Mouse (Mus musculus) erythroblast, embryonic 14.5 days (primary cell): ENCODE results near the gene Gng2. TPM values are rescaled to one million over a fixed set of nuclear protein-coding genes. Genes with fewer than 3 reads are reported as not detected.

Experiments
- H3K27me3 ChIP-seq: 2 replicates; pipeline ENCODE4 v1.6.1; 2012; ENCODE audit warnings: inconsistent platforms; ENCODE audit not compliant: control insufficient read depth
- H3K36me3 ChIP-seq: 2 replicates; pipeline ENCODE4 v1.6.1; 2012; ENCODE audit warnings: mild to moderate bottlenecking, inconsistent platforms; ENCODE audit not compliant: control insufficient read depth
- H3K4me1 ChIP-seq: 2 replicates; pipeline ENCODE4 v1.6.1; 2012; ENCODE audit warnings: inconsistent platforms; ENCODE audit not compliant: control insufficient read depth
- H3K4me3 ChIP-seq: replicated peaks from 2 replicates; pipeline ENCODE3; 2012; ENCODE audit warnings: moderate library complexity, mild to moderate bottlenecking, inconsistent platforms
- H3K9me3 ChIP-seq: 2 replicates; pipeline ENCODE4 v1.6.1; 2012; ENCODE audit warnings: low read length, inconsistent platforms, mixed read lengths; ENCODE audit not compliant: control insufficient read depth
- GATA1 ChIP-seq: IDR thresholded peaks from 2 replicates; pipeline ENCODE4 v1.6.1; 2012; ENCODE audit warnings: low read length, inconsistent platforms, mixed read lengths
- TAL1 ChIP-seq: IDR thresholded peaks from 3 replicates; pipeline ENCODE4 v1.6.1; 2012; ENCODE audit warnings: low read length, inconsistent platforms, mixed read lengths
- polyA plus RNA-seq: library from polyadenylated mRNA; stranded (reverse); fragments of >175 nt; gene quantifications from 2 replicates; pipeline ENCODE4 v1.2.3, GENCODE M21; 2012

Gng2 gene
- polyA plus RNA-seq, 1 experiment, result not detected

DNA sequence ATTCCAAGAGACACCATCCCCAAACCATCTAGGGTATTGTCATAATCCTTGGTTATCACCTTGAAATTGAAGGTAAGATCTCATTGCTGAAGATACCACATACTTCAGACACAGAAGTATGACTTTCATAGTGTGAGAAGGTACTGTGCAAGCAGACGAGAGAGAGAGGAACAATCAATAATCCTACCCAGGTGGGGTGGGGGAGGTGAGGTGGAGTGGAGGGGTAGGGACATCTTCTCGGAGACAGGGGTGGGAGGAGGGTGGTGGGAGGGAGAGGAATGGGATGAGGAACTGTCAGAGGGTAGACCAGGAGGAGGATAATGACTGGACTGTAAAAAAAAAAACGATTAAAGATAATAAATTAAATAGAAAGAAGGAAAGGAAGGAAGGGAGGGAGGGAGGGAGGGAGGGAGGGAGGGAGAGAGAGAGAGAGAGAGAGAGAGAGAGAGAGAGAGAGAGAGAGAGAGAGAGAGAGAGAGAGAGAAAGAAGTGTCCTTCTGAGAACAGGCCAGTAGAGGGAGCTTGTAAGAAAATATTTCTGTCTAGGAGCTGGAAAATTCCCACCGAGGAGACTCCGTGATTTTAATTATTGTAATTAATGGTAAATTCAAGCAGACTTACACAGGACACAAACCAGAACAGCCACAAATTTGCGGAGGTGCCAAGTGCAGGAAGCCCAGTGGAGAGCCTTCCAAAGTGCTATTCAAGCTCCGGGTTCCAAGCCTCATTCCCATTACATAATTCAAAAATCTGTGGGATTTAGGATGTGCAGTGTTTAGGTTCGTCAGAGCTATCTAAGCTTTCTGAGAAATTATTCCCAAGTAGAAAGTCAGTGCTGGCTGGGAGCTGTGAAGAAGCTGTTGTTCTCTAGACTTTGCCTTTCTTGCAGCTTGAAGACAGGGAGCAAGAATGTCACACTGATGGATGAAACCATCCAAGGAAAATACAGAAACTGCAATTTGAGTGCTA lies 118.3 kb downstream of the Gng2 start:
- Histone ChIP-seq H3K36me3 (no peaks in the 10 kb centered on the region), H3K9me3 (no peaks in the 10 kb centered on the region), H3K4me3 (no peak overlapping the region), H3K27me3 (no peaks in the 10 kb centered on the region), H3K4me1 (no peaks in the 10 kb centered on the region)
- no peak for TF ChIP-seq TAL1

DNA sequence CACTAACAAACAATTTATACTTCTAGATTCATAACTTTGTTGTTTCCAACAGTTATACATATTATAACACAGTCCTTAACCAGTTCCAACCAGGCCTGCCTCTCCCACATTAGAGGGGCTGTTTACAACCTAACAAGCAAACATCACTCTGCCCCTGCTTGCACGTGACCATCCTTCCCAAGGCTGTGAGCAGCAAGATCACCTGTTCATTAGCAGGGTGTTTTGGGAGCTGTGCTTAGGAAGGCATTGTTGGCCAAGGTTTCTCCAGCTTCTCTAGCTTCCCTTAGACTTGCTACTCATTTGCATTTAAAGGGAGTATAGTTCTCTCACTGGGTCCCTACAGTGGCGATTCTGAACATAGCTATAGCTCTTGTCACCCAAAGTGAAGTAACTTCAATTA lies 119.1 kb downstream of the Gng2 start:
- no peak for TF ChIP-seq GATA1
- no peak for TF ChIP-seq TAL1
- Histone ChIP-seq H3K9me3 (no peaks in the 10 kb centered on the region), H3K4me1 (no peaks in the 10 kb centered on the region), H3K36me3 (no peaks in the 10 kb centered on the region), H3K27me3 (no peaks in the 10 kb centered on the region), H3K4me3 (no peak overlapping the region)

DNA sequence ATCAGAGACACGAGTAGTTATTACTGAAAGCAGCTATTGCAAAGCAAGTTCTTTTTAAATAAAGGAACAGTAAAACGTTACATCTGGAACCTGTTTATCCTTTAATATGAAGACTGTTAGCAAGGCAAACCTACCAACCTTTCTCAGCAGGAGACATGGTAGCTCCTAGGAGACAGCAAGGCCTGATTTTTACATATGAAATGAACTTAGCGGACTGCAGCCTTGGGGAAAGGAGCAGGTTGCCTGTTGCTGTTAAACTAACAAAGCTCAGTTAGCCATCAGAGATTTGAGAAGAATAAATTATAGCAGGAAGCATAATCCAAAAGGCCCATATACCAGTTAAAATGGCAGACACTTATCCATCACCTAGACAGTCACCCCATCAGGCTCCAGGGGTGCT lies 124.0 kb downstream of the Gng2 start:
- no peaks in the 10 kb centered on the region for H3K4me1 ChIP-seq
- TF ChIP-seq TAL1 (no peak), GATA1 (no peak)
- H3K27me3 ChIP-seq, result no peaks in the 10 kb centered on the region
- H3K4me3 ChIP-seq, result no peak overlapping the region
- H3K9me3 ChIP-seq, result no peaks in the 10 kb centered on the region
- H3K36me3 ChIP-seq, result no peaks in the 10 kb centered on the region

DNA sequence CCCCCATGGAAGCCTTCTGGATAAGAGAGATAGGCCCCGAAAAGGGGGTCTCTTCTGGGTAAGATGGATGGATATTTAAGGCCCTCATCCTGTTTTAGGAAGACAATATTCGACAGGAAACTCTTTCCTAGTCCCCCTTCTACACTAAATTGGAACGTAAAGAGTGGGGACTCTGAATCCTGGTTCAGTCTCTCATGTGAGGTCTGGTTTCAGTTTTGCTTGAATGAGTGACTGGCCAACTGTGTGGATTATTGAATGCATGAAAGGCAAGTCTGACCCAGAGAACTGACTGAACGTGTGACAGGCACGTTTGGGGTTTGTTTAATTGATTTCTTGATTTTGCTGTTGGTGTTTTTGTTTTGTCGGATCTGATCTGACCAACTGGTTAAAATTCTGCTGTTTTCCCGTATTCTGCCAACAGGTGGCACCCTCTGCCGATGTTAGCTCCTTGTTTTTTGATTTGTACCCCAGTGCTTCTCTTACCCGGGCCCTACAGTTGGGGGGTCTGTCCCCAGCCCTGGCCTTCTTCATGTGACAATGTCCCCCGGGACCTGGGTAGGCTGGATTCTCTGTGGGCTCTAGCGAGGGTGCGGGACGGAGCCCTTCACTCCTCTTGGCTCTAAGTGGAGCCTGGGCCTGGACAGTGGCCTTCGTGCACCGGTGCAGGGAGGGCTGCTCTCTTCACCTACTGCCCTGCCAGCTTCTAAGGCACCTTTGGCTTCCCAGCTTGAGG lies 137.7 kb downstream of the Gng2 start:
- no peaks in the 10 kb centered on the region for H3K4me1 ChIP-seq
- no peaks in the 10 kb centered on the region for H3K27me3 ChIP-seq
- no peak for TF ChIP-seq GATA1
- TF ChIP-seq TAL1, result no peak
- no peaks in the 10 kb centered on the region for H3K36me3 ChIP-seq
- no peaks in the 10 kb centered on the region for H3K9me3 ChIP-seq
- H3K4me3 ChIP-seq, result peak overlapping the region; percentile 41

DNA sequence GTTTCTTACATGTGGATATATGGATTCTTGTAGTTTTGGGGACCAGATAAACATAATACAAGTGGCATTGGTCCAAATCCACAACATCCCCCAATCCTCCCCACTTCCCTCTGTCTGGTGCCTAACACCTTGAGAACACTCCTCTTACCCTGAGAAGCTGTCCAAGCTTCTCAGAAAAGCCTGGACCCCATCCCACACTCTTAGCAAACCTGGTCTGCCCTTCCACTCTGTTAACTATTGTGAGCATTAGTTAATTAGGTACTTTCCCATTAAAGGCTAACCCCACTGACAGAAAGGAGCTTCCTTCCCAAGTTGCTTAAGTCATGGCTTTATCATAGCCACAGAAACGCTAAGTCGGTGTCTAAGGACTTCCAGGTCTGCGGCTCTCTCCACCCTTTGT lies 141.1 kb downstream of the Gng2 start:
- Histone ChIP-seq H3K36me3 (no peaks in the 10 kb centered on the region), H3K4me3 (no peak overlapping the region), H3K27me3 (no peaks in the 10 kb centered on the region), H3K4me1 (no peaks in the 10 kb centered on the region), H3K9me3 (no peaks in the 10 kb centered on the region)
- TF ChIP-seq GATA1 (no peak), TAL1 (no peak)

DNA sequence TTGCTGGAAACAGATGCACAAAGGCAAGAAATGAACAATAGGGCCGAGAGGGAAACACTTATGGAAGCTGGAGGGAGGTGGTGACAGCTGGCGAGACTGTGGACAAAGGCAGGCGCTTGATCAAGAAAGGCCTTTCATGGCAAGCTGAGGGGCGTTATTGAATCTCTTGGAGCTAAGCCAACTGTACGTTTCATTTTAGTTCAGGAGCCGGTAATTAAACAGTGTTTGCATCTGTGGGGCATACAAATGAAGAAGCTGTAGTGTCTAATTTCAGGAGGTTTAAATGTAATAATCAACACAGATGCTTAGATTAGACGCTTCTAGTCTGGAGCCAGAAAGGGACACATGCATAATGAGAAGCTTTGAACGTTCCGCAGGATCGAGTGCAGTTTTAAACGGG lies 151.9 kb downstream of the Gng2 start:
- H3K36me3 ChIP-seq, result peaks cover 15% of the 10 kb centered on the region
- peaks cover 3% of the 10 kb centered on the region; the same call in 1 of the 2 replicates for H3K9me3 ChIP-seq
- no peak overlapping the region for H3K4me3 ChIP-seq
- H3K27me3 ChIP-seq, result peaks cover 13% of the 10 kb centered on the region
- TF ChIP-seq TAL1 (no peak), GATA1 (no peak)
- peaks cover 18% of the 10 kb centered on the region for H3K4me1 ChIP-seq

DNA sequence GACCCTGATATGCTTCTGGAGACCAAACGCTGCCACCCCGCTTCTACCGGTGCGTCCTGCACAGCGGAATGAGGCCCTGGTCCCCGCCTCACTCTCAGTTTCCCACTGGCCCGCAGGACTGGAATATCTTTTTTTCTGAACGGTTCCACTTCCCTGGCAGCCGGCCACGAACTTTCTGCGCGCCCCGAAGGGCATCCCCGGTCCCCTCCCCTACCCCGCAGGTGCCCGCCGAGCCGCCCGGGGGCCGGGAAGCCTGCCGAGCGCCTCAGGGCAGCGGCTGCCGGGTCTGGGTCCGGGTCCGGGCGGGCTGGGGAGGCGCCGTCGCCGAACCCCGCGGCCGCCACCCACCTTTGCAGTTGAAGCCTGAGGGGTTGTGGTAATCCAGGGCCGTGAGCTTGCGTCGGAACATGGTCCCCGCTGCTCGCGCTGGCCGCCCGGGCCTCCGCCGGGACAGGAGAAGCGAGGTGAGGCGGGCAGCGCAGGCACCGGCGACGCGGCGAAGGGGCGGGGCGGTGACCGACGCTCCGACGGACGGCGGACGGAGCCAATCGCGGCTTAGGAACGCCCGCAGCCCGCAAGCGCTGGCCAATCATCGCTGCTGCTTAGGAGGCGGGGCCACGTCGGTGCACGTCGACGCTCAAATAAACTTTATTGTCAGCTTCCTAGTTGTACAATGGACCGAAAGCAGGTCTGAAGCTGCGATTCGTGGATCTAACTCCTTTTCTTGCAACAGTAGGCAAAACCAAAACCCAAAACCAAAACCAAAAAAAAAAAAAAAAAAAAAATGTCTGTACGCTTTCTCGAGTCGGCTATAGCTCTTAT lies 153.9 kb downstream of the Gng2 start, which contains the start of gene Rtraf:
TSS of gene Rtraf (minus strand) at position 504 of the 822 bp plus-strand sequence.
- peaks cover 3% of the 10 kb centered on the region; the same call in 1 of the 2 replicates for H3K9me3 ChIP-seq
- peak within 1 kb of the TSS; percentile 91 for H3K4me3 ChIP-seq
- peaks cover 27% of the 10 kb centered on the region for H3K36me3 ChIP-seq
- peaks cover 23% of the 10 kb centered on the region for H3K4me1 ChIP-seq
- TF ChIP-seq GATA1 (no peak), TAL1 (no peak)
- H3K27me3 ChIP-seq, result peaks cover 10% of the 10 kb centered on the region

Other genes with a start within 250 kb of the Gng2 start
- gene Nid2, start 226.4 kb downstream of the Gng2 start, polyA plus RNA-seq, result 0.05 and 0.07 TPM in 2 replicates
- gene Rtraf, start 153.8 kb downstream of the Gng2 start, polyA plus RNA-seq, result 13.4 and 15.5 TPM in 2 replicates
- gene Saysd1, start 160.9 kb upstream of the Gng2 start, polyA plus RNA-seq, result 0.13 and 0.26 TPM in 2 replicates
- gene Kcnk5, start 204.2 kb upstream of the Gng2 start, polyA plus RNA-seq, result 1.6 and 1.9 TPM in 2 replicates